Mouse (Mus musculus) heart, embryonic 14.5 days (tissue): Measurements from ENCODE around the gene Gm49403. TPM values are rescaled to one million over a fixed set of nuclear protein-coding genes. Genes with fewer than 3 reads are reported as not detected.
A peak's percentile ranks its signal among the peaks of the same experiment; 100 is the strongest.

Source experiments
- ATAC-seq: fragments of 200-750 bp; cut with Nextera tagmentation; 2 replicates; pipeline ENCODE4 v1.8.0; 2017; ENCODE audit warnings: low read depth, moderate TSS enrichment; ENCODE audit not compliant: insufficient number of reproducible peaks, insufficient read depth, low FRiP score
- H3K27ac ChIP-seq, 2 experiments: fragments of 200-500 bp in 1 of 2; fragments of 300-500 bp in 1 of 2; sonication (generic) in 1 of 2; replicated peaks in 1 of 2; 2 replicates each; pipeline ENCODE4 v1.5.1; 2012 to 2014; ENCODE audit warnings: low read depth in 2 of 2, low read length in 2 of 2, control low read depth in 1 of 2, mild to moderate bottlenecking in 1 of 2, mixed read lengths in 1 of 2; ENCODE audit not compliant: control insufficient read depth in 1 of 2, insufficient read depth in 1 of 2
- H3K27me3 ChIP-seq: fragments of 300-500 bp; sonication (generic); 2 replicates; pipeline ENCODE4 v1.6.1; 2014; ENCODE audit warnings: mild to moderate bottlenecking, low read length, control low read depth; ENCODE audit not compliant: control insufficient read depth, insufficient read depth
- H3K36me3 ChIP-seq: fragments of 300-500 bp; sonication (generic); 2 replicates; pipeline ENCODE4 v1.6.1; 2014; ENCODE audit warnings: mild to moderate bottlenecking, control low read depth, low read length, mixed read lengths; ENCODE audit not compliant: control insufficient read depth, insufficient read depth
- H3K4me1 ChIP-seq, 2 experiments: fragments of 200-500 bp in 1 of 2; fragments of 300-500 bp in 1 of 2; sonication (generic) in 1 of 2; 2 replicates each; pipeline ENCODE4 v1.6.1; 2012 to 2014; ENCODE audit warnings: low read length in 2 of 2, control low read depth in 1 of 2, mixed read lengths in 1 of 2; ENCODE audit not compliant: control insufficient read depth in 2 of 2, insufficient read depth in 2 of 2
- H3K4me2 ChIP-seq: fragments of 300-500 bp; sonication (generic); 2 replicates; pipeline ENCODE4 v1.6.1; 2014; ENCODE audit warnings: mild to moderate bottlenecking, low read length
- H3K4me3 ChIP-seq, 2 experiments: fragments of 200-500 bp in 1 of 2; fragments of 300-500 bp in 1 of 2; sonication (generic) in 1 of 2; 2 replicates each; pipeline ENCODE4 v1.5.1; 2012 to 2014; ENCODE audit warnings: low read length in 2 of 2, mild to moderate bottlenecking in 2 of 2, control low read depth in 1 of 2, low read depth in 1 of 2, moderate library complexity in 1 of 2; ENCODE audit not compliant: control insufficient read depth in 1 of 2, insufficient read depth in 1 of 2
- H3K9ac ChIP-seq: fragments of 300-500 bp; sonication (generic); 2 replicates; pipeline ENCODE4 v1.6.1; 2014; ENCODE audit warnings: mild to moderate bottlenecking, low read length
- H3K9me3 ChIP-seq: fragments of 300-500 bp; sonication (generic); 2 replicates; pipeline ENCODE4 v1.6.1; 2016; ENCODE audit warnings: low read length, control low read depth; ENCODE audit not compliant: control insufficient read depth
- WGBS: fragments of 180-500 bp; shearing (Covaris S2); extraction: QIAGEN DNeasy Blood & Tissue Kit; methylation state at CpG from one replicate; pipeline ENCODE4 v1.1.7; 2014; 5-methylcytosine and 5-hydroxymethylcytosine counted together
- polyA plus RNA-seq: library from polyadenylated mRNA; unstranded; fragments of >200 nt; fragmentation: Nextera tagmentation; extraction: Ambion mirVana; gene quantifications from 2 replicates; pipeline ENCODE4 v1.2.1, GENCODE M21; 2014

Gene Gm49403
- polyA plus RNA-seq, 1 experiment from 2014 or later, result not detected

- H3K4me2 ChIP-seq, result peak overlapping the region; percentile 88
- no peaks in the 10 kb centered on the region for H3K9me3 ChIP-seq
- peak overlapping the region; percentile 94 for H3K9ac ChIP-seq
- no peaks in the 10 kb centered on the region for H3K27me3 ChIP-seq
- H3K4me3 ChIP-seq, result peak overlapping the region; percentile 70 to 77
- peaks cover 3 to 7% of the 10 kb centered on the region in 2 experiments; a peak in 2 of 4 replicates for H3K4me1 ChIP-seq
- no peak for ATAC-seq
- 67% methylated on average over 10 of the region's 10 CpGs for WGBS
- peak overlapping the region in 1 of 2 experiments; percentile 78; a peak in 2 of 4 replicates for H3K27ac ChIP-seq
- peaks cover 48% of the 10 kb centered on the region for H3K36me3 ChIP-seq
These were observed 11.4 kb upstream of the Gm49403 start for GRCm38 (mm10) chr19:8872266-8872840.

- H3K4me1 ChIP-seq, result peaks cover 3 to 15% of the 10 kb centered on the region in 2 experiments; a peak in 3 of 4 replicates
- 89% methylated on average over 7 of the region's 7 CpGs for WGBS
- H3K36me3 ChIP-seq, result peaks cover 61% of the 10 kb centered on the region
- no peak overlapping the region for H3K4me3 ChIP-seq
- no peaks in the 10 kb centered on the region for H3K27me3 ChIP-seq
- no peak for ATAC-seq
- no peaks in the 10 kb centered on the region for H3K9me3 ChIP-seq
- H3K9ac ChIP-seq, result no peak overlapping the region
- no peak overlapping the region for H3K4me2 ChIP-seq
- no peak overlapping the region for H3K27ac ChIP-seq
These were observed 8.7 kb upstream of the Gm49403 start for GRCm38 (mm10) chr19:8875031-8875430.

- H3K9ac ChIP-seq, result peak within 1 kb of the TSS; percentile 82
- no peaks in the 10 kb centered on the region for H3K9me3 ChIP-seq
- under 1% methylated on average over 42 of the region's 42 CpGs for WGBS
- H3K4me3 ChIP-seq, result peak within 1 kb of the TSS; percentile 66 to 85
- H3K4me1 ChIP-seq, result peaks cover 0 to 12% of the 10 kb centered on the region in 2 experiments; a peak in 2 of 4 replicates
- no peaks in the 10 kb centered on the region for H3K27me3 ChIP-seq
- peak; percentile 91 for ATAC-seq
- peak within 1 kb of the TSS; percentile 69 to 79 for H3K27ac ChIP-seq
- peaks cover 32% of the 10 kb centered on the region for H3K36me3 ChIP-seq
- peak within 1 kb of the TSS; percentile 82 for H3K4me2 ChIP-seq
These were observed 3.3 kb upstream of the Gm49403 start, which contains the start of gene Uqcc3 for GRCm38 (mm10) chr19:8880311-8881033. Gene Uqcc3 (minus strand): TSS chr19:8880923.

GRCm38 (mm10) chr19:8881034-8881392 lies 2.7 kb upstream of the Gm49403 start:
- peaks cover 0 to 12% of the 10 kb centered on the region in 2 experiments; a peak in 2 of 4 replicates for H3K4me1 ChIP-seq
- peak overlapping the region in 1 of 2 experiments; percentile 69; a peak in 1 of 4 replicates for H3K27ac ChIP-seq
- peak overlapping the region; percentile 82 for H3K4me2 ChIP-seq
- H3K4me3 ChIP-seq, result peak overlapping the region; percentile 66 to 85
- peaks cover 26% of the 10 kb centered on the region for H3K36me3 ChIP-seq
- no peaks in the 10 kb centered on the region for H3K27me3 ChIP-seq
- no peak for ATAC-seq
- WGBS, result 21% methylated on average over 3 of the region's 3 CpGs
- H3K9me3 ChIP-seq, result no peaks in the 10 kb centered on the region
- peak overlapping the region; percentile 82 for H3K9ac ChIP-seq

- Histone ChIP-seq H3K4me3 (0 out of 4 replicates have a peak overlapping the region, but pooled peaks of 1 of the 2 experiments have one; percentile 82), H3K27ac (no peak overlapping the region)
These were observed 3.3 kb downstream of the Gm49403 start for GRCm38 (mm10) chr19:8886916-8887584.

DNA sequence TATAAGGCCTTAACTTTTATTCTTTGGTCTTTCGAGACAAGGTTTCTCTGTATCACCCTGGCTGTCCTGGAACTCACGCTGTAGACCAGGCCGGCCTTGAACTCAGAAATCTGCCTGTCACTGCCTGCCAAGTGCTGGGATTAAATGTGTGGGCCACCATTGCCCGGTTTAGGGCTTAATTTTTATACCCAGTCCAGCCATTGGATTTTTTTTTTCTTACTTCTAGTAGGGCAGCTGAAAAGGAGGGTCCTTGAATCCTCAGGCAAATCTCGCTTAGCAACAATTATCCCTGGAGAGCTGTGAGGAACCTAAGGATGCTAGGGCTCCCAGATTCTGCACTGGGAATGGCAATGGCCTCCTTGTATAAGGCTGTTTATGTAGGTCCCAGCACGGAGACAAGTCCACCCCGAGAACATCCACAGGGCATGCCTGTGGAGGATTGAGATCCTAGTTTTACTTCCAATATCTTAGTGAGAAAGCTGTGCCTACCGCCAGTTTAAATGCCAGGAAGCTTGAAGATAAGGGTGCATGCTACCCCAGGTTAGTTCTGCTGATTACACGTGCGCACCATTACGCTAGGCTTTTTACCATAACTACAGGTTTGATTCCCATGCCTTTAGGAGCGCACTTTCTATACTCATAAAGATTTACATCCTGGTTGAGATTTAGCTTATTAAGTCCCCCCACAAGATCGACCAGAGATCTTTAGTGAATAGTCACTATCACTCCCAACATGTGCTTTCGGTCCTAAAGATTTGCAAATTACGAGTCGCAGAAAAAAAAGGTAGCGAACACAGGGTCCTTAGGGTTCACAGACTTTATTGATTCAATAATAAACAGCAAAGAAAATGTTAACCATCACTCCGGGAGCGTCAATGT lies 4.1 kb downstream of the Gm49403 start:
- H3K36me3 ChIP-seq, result peaks cover 13% of the 10 kb centered on the region
- peak overlapping the region; percentile 63 to 82 for H3K27ac ChIP-seq
- no peak for ATAC-seq
- H3K4me1 ChIP-seq, result peaks cover 4 to 11% of the 10 kb centered on the region in 2 experiments
- no peaks in the 10 kb centered on the region for H3K27me3 ChIP-seq
- H3K4me3 ChIP-seq, result peak overlapping the region; percentile 78 to 82
- WGBS, result 19% methylated on average over 19 of the region's 19 CpGs
- no peaks in the 10 kb centered on the region for H3K9me3 ChIP-seq
- peak overlapping the region; percentile 90 for H3K4me2 ChIP-seq
- H3K9ac ChIP-seq, result peak overlapping the region; percentile 90

More at GRCm38 (mm10) chr19:8886916-8887584, 3.3 kb downstream of the Gm49403 start:
- H3K9me3 ChIP-seq, result no peaks in the 10 kb centered on the region
- H3K4me1 ChIP-seq, result peaks cover 4 to 11% of the 10 kb centered on the region in 2 experiments
- H3K9ac ChIP-seq, result no peak overlapping the region
- no peak for ATAC-seq
- WGBS, result 44% methylated on average over 1 of the region's 1 CpGs
- no peaks in the 10 kb centered on the region for H3K27me3 ChIP-seq
- H3K36me3 ChIP-seq, result peaks cover 13% of the 10 kb centered on the region
- peak overlapping the region; percentile 90; the same call in 1 of the 2 replicates for H3K4me2 ChIP-seq
